8 mouse cellular contexts compared by ENCODE assay signal in the genomic region with DNA sequence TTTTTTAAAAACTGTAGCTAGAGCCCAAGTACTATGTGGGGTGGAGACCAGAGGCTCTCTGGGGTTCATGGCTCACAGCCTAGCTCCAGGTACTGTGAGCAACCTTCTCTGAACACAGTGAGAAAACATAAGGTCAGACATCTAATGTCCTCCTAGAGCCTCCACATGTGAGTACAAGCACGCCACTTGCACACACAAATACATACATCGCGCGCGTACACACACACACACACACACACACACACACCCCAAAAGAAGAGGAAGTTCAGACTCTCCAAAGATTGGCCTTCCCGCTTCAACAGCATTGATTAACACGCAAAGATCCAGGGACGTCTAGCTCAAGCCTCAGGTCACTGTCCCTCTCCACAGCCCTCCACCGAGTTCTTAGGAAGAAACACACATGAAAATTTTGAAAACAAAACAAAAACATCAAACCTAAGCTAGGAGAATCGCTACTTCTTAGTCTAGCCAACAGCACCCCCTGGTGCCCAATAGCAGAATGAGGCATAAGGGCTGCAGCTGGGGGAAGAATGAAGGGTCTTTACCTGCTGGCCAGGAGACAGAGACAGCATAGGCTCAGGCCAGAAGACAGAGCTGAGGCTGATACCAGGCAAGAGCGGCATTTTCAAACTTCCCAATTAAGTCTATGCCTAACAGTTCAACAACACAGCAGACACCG.
DNase-seq lines count a peak whose midpoint lies in the region; ATAC-seq and TF ChIP-seq lines count a peak whose summit lies in the region.

No protein-coding gene starts in this region.

- H3ac ChIP-seq in C2C12 (ENCODE audit: control insufficient read depth, insufficient read length, low read depth): no peak overlapping the region

- no peak overlapping the region for H3K9ac ChIP-seq in ES-E14 (ENCODE audit: insufficient read depth, low read depth, low read length, poor library complexity, severe bottlenecking)
- H3K9ac ChIP-seq in heart, embryonic 12.5 days: no peak overlapping the region
- H3K9ac ChIP-seq in lung, postnatal 0 days (replicated peaks; ENCODE audit: low read depth): no peak overlapping the region

- no peaks in the 10 kb centered on the region for H3K9me3 ChIP-seq in ES-E14 (ENCODE audit: control insufficient read depth, insufficient read depth, low read depth, low read length)
- H3K9me3 ChIP-seq in heart, embryonic 12.5 days (replicated peaks): no peaks in the 10 kb centered on the region
- H3K9me3 ChIP-seq in lung, postnatal 0 days (ENCODE audit: low read length): no peaks in the 10 kb centered on the region

- no peak; the same call in 1 of the 2 replicates for ATAC-seq in heart, embryonic 12.5 days (ENCODE audit: insufficient number of reproducible peaks, low FRiP score)
- ATAC-seq in lung, postnatal 0 days: peak; percentile 41

- peak; percentile 47 for TF ChIP-seq CTCF in C2C12 (IDR thresholded peaks at IDR 0.05; ENCODE audit: control insufficient read depth, insufficient read depth, insufficient read length)
- TF ChIP-seq CTCF in lung, postnatal 0 days (IDR thresholded peaks at IDR 0.05): peak; percentile 85

- no peaks in the 10 kb centered on the region for H3K27me3 ChIP-seq in C2C12 (ENCODE audit: control insufficient read depth, insufficient read depth, insufficient read length)
- 0 out of 2 replicates have a peak, but pooled peaks cover 3% of the 10 kb centered on the region for H3K27me3 ChIP-seq in heart, embryonic 12.5 days (replicated peaks)
- no peaks in the 10 kb centered on the region for H3K27me3 ChIP-seq in lung, postnatal 0 days (replicated peaks; ENCODE audit: insufficient read depth, low read length)

- H3K79me3 ChIP-seq in C2C12 (ENCODE audit: low read depth): no peaks in the 10 kb centered on the region

- H3K36me3 ChIP-seq in C2C12 (ENCODE audit: control insufficient read depth, insufficient read depth) (no peaks in the 10 kb centered on the region), ES-E14 (ENCODE audit: control insufficient read depth, insufficient read depth, low read length, poor library complexity, severe bottlenecking) (no peaks in the 10 kb centered on the region)
- no peaks in the 10 kb centered on the region for H3K36me3 ChIP-seq in heart, embryonic 12.5 days
- no peaks in the 10 kb centered on the region for H3K36me3 ChIP-seq in lung, postnatal 0 days (ENCODE audit: insufficient read depth, low read length)

- no peaks in the 10 kb centered on the region for H3K79me2 ChIP-seq in C2C12 (ENCODE audit: control insufficient read depth, insufficient read depth)

- peak overlapping the region; percentile 36 for H3K4me2 ChIP-seq in heart, embryonic 12.5 days
- H3K4me2 ChIP-seq in lung, postnatal 0 days (replicated peaks; ENCODE audit: low read depth, low read length): 0 out of 2 replicates have a peak overlapping the region, but pooled peaks have one; percentile 22

- no peaks in the 10 kb centered on the region for H3K4me1 ChIP-seq in ES-E14 (ENCODE audit: control insufficient read depth in 2 of 2, insufficient read depth in 2 of 2, low read length in 2 of 2, poor library complexity in 1 of 2)
- H3K4me1 ChIP-seq in heart, embryonic 12.5 days (replicated peaks): no peaks in the 10 kb centered on the region
- no peaks in the 10 kb centered on the region for H3K4me1 ChIP-seq in lung, postnatal 0 days (ENCODE audit: insufficient read depth, low read depth, low read length)

- no peak overlapping the region for H3K27ac ChIP-seq in ES-E14 (ENCODE audit: insufficient read depth, low read depth, low read length, poor library complexity, severe bottlenecking)
- H3K27ac ChIP-seq in heart, embryonic 12.5 days (ENCODE audit: poor library complexity, severe bottlenecking): no peak overlapping the region
- no peak overlapping the region for H3K27ac ChIP-seq in lung, postnatal 0 days (ENCODE audit: low read length)

- H3K4me3 ChIP-seq in C2C12 (ENCODE audit: insufficient read depth, poor library complexity, severe bottlenecking): no peak overlapping the region
- H3K4me3 ChIP-seq in ES-E14 (ENCODE audit: insufficient read depth in 1 of 2, low read depth in 1 of 2, low read length in 2 of 2, poor library complexity in 1 of 2, severe bottlenecking in 1 of 2): no peak overlapping the region
- no peak overlapping the region for H3K4me3 ChIP-seq in heart, embryonic 12.5 days
- H3K4me3 ChIP-seq in lung, postnatal 0 days (ENCODE audit: low read depth, low read length): no peak overlapping the region

- TF ChIP-seq EP300 in lung, postnatal 0 days (IDR thresholded peaks at IDR 0.05): no peak

- WGBS in heart, embryonic 12.5 days: 45% methylated on average over 12 of the region's 12 CpGs
- 41% methylated on average over 12 of the region's 12 CpGs for WGBS in lung, postnatal 0 days

- in situ Hi-C loops in ES-E14 (cut with MboI; ENCODE audit: low sequenced_read_pairs in 2 of 2, unreplicated experiment in 2 of 2): loop anchor here in 1 of 2 experiments (10.0 kb wide), 1 partner anchor 1071 kb away; the partner anchor contains the start of gene Plpp3

- DNase-seq in ES-E14 (ENCODE audit: low read depth, low spot score): peak; percentile 50
- DNase-seq in embryo, embryonic 9.5 days (ENCODE audit: extremely low spot score): peak; percentile 59
- peak; percentile 42 to 81 for DNase-seq in kidney, postnatal 36 days
- peak; percentile 74 for DNase-seq in lung, postnatal 0 days (ENCODE audit: low spot score)
- DNase-seq in ovary, postnatal 36 days (ENCODE audit: low spot score): peak; percentile 50
- DNase-seq in MN1 (ENCODE audit: low spot score): no peak

TF ChIP-seq in C2C12, 6 proteins besides CTCF, POLR2A, EP300 and RAD21:
- no peak for TF ChIP-seq MAX (IDR thresholded peaks at IDR 0.05)
- TF ChIP-seq MYOG (IDR thresholded peaks at IDR 0.05; ENCODE audit: control insufficient read depth, extremely low read depth, insufficient read length): no peak
- no peak for TF ChIP-seq CEBPB (IDR thresholded peaks at IDR 0.05; ENCODE audit: low read depth)
- no peak for TF ChIP-seq USF1 (IDR thresholded peaks at IDR 0.05; ENCODE audit: low read depth)
- no peak for TF ChIP-seq MYOD1 (IDR thresholded peaks at IDR 0.05; ENCODE audit: control insufficient read depth, insufficient read length, low read depth)
- TF ChIP-seq FOSL1 (IDR thresholded peaks at IDR 0.05; ENCODE audit: insufficient read depth, low read length, poor library complexity, severe bottlenecking): no peak

TF ChIP-seq in ES-E14, 5 proteins besides CTCF, POLR2A, EP300 and RAD21:
- no peak for TF ChIP-seq ZNF384 (IDR thresholded peaks at IDR 0.05; ENCODE audit: low read depth, low read length)
- peak; percentile 92 for TF ChIP-seq ZC3H11A (IDR thresholded peaks at IDR 0.05; ENCODE audit: borderline replicate concordance, low read depth, low read length)
